ENCODE assay signal across 15 mouse cellular contexts in the genomic region with DNA sequence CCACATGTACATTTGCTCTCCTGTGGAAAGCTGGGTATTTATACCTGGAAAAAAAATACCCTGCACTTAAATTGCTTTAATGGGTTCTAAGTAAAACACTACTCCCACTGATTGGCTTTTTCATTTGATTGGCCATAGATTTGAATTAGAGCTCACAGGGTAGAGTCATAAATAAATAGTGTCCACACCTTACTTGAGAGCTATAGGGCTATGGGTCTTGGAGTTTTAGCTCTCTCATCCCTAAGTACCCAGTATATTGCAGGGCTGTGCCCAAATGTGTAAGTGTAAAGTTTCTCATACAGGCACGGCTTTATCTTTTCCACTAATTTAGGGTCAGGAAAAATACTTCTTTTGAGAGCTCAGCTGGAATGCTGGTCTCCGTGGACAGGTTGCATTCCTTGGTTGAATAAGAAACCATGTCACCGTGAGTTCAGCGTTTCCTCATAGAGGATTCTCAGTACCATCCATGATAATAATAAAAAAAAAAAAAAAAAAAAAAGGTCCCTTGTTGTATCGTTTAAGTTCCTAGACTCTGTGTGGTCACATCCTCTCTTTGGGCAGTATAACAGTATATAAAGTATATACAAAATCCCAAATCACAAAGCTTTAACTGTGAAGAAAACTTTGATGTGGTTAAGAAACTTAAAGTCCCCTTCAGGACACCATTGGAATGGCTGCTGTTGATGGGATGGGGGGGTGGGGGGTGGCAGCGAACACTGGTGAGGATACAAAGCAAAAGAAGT.
"Had no signal": no experiment of that assay in that cellular context is flagged by ENCODE, and none has a peak within 500 bp of the region (broad histone marks: within the 10 kb centered on the region; RNA-seq: fewer than 3 reads in every experiment).

No protein-coding gene starts in this region.

- H3K4me2 ChIP-seq: lung, embryonic 14.5 days; midbrain, embryonic 11.5 days; midbrain, embryonic 13.5 days; midbrain, embryonic 15.5 days; stomach, embryonic 15.5 days had no signal

- H3K9ac ChIP-seq: lung, embryonic 14.5 days; midbrain, embryonic 13.5 days; midbrain, embryonic 15.5 days; stomach, embryonic 15.5 days had no signal

- DNase-seq: lung, adult 18-20 months; lung, embryonic 14.5 days; lung, postnatal 14 days; lung, postnatal 36 days; right cerebral cortex, postnatal 14 days; thymus, adult 2 months; thymus, postnatal 25 days; thymus, postnatal 4 days had no signal

- H3K9me3 ChIP-seq: megakaryocyte, embryonic 14.5 days; midbrain, embryonic 13.5 days; midbrain, embryonic 15.5 days; stomach, embryonic 15.5 days had no signal

- H3K36me3 ChIP-seq: midbrain, embryonic 13.5 days; midbrain, embryonic 15.5 days; stomach, embryonic 15.5 days had no signal

- ATAC-seq: midbrain, embryonic 13.5 days; midbrain, embryonic 15.5 days had no signal

- H3K27me3 ChIP-seq: megakaryocyte, embryonic 14.5 days; midbrain, embryonic 13.5 days; midbrain, embryonic 15.5 days; stomach, embryonic 15.5 days had no signal

- H3K4me3 ChIP-seq: megakaryocyte, embryonic 14.5 days; midbrain, embryonic 13.5 days; midbrain, embryonic 15.5 days; stomach, embryonic 15.5 days had no signal

- H3K27ac ChIP-seq: macrophage; midbrain, embryonic 13.5 days; midbrain, embryonic 15.5 days; stomach, postnatal 0 days had no signal
